Comparison of ENCODE assay signal across 27 mouse cellular contexts in genomic region chr2:173226792-173227191, GRCm38 (mm10). TPM values are rescaled to one million over a fixed set of nuclear protein-coding genes. Genes with fewer than 3 reads are reported as not detected.
"Had no signal": no experiment of that assay in that cellular context is flagged by ENCODE, and none has a peak within 500 bp of the region (broad histone marks: within the 10 kb centered on the region; RNA-seq: fewer than 3 reads in every experiment).

No protein-coding gene starts in this region.

- H3K4me2 ChIP-seq: kidney, embryonic 15.5 days; limb, embryonic 12.5 days; limb, embryonic 15.5 days; liver, embryonic 11.5 days; lung, embryonic 14.5 days; midbrain, embryonic 11.5 days; neural tube, embryonic 12.5 days; neural tube, embryonic 15.5 days had no signal

- DNase-seq: kidney, adult 8-10 months; kidney, postnatal 10 days; kidney, postnatal 36 days; left cerebral cortex, postnatal 4 days; liver, postnatal 0 days; lung, embryonic 14.5 days; midbrain, embryonic 14.5 days; retina, postnatal 1 day; right cerebral cortex, postnatal 25 days; spleen, adult 18-20 months; thymus, adult 2 months; thymus, postnatal 14 days; thymus, postnatal 4 days had no signal

- H3K9me3 ChIP-seq: kidney, embryonic 15.5 days; limb, embryonic 12.5 days; limb, embryonic 15.5 days; megakaryocyte, embryonic 14.5 days; neural tube, embryonic 12.5 days; neural tube, embryonic 15.5 days had no signal

- H3K4me3 ChIP-seq: kidney, embryonic 15.5 days; limb, embryonic 12.5 days; limb, embryonic 15.5 days; megakaryocyte, embryonic 14.5 days; neural tube, embryonic 12.5 days; neural tube, embryonic 15.5 days had no signal

- ATAC-seq: liver, postnatal 0 days; lung, postnatal 0 days had no signal

- H3K27ac ChIP-seq: kidney, embryonic 15.5 days; limb, embryonic 12.5 days; limb, embryonic 15.5 days; liver, embryonic 14.5 days; macrophage; neural tube, embryonic 12.5 days; neural tube, embryonic 15.5 days had no signal

- H3K27me3 ChIP-seq: kidney, embryonic 15.5 days; limb, embryonic 12.5 days; limb, embryonic 15.5 days; neural tube, embryonic 12.5 days; neural tube, embryonic 15.5 days had no signal

- H3K9ac ChIP-seq: kidney, embryonic 15.5 days; limb, embryonic 12.5 days; limb, embryonic 15.5 days; liver, embryonic 14.5 days; liver, postnatal 0 days; lung, embryonic 14.5 days; neural tube, embryonic 12.5 days; neural tube, embryonic 15.5 days had no signal

RNA-seq across cellular contexts. Expression of gene Zbp1, which starts 8.1 kb away (rescaled TPM):
- total RNA-seq: layer of hippocampus, postnatal 14 days; left cerebral cortex, postnatal 14 days; midbrain, postnatal 0 days had no signal
- polyA plus RNA-seq: limb, embryonic 12.5 days; liver, embryonic 11.5 days had no signal
